Mouse (Mus musculus): Measurements from ENCODE around the gene Ube2j2. TPM values are rescaled to one million over a fixed set of nuclear protein-coding genes. Genes with fewer than 3 reads are reported as not detected.
A peak's percentile ranks its signal among the peaks of the same experiment; 100 is the strongest.

The Ube2j2 gene
- polyA plus RNA-seq, 1 experiment from 2014 or later, result 108 TPM

DNA sequence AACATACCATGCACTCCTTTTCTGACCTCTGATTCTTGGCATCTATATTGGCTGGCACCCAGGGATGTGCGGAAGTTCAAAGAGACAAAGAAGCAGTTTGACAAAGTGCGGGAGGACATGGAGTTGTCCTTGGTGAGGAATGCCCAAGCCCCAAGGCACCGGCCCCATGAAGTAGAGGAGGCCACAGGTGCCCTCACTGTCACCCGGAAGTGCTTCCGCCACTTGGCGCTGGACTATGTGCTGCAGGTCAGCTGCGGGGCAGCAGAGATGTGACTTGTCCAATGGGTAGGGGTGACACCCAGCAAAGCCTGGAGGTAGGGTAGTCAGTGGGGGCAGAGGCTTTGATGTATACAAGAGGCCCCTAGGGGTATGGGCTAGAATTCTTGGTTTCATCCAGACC is 44.3 kb upstream of the Ube2j2 start:
- Histone ChIP-seq H3K4me1 (replicated peaks; ENCODE audit: insufficient read depth, low read length) (peaks cover under 1% of the 10 kb centered on the region; the same call in 1 of the 2 replicates), H3K27ac (no peak overlapping the region), H3K9me3 (replicated peaks; ENCODE audit: low read length) (no peaks in the 10 kb centered on the region), H3K9ac (ENCODE audit: low read depth, low read length) (no peak overlapping the region), H3K4me2 (ENCODE audit: low read length) (no peak overlapping the region), H3K36me3 (ENCODE audit: insufficient read depth, low read length) (peaks cover 39% of the 10 kb centered on the region), H3K27me3 (ENCODE audit: insufficient read depth, low read length) (no peaks in the 10 kb centered on the region), H3K4me3 (replicated peaks; ENCODE audit: low read depth, low read length) (no peak overlapping the region)
- ATAC-seq (replicated peaks; ENCODE audit: low FRiP score, low read depth), result no peak
- 93% methylated on average over 7 of the region's 7 CpGs for WGBS
- TF ChIP-seq CTCF (IDR thresholded peaks at IDR 0.05; ENCODE audit: low read depth), result no peak
- DNase-seq (ENCODE audit: low spot score), result no peak

DNA sequence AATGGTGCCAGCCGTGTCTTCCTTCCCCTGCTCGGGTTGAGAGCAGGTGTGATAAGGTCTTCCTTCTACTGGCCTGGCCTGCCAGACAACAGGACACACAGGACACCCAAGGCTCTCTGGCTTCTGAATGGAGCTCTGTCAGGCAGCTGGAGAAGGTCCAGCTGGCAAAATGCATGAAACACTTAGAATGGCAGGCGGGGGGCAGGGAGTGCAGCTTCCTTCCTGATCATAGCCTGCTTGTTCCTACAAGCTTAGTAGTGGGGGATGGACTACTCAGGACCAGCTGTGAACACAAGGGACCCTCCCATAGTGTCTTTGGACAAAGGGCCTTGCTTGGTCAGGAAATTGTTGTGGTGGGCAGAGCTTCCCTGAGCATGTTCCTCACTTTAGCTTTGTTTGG is 42.4 kb upstream of the Ube2j2 start:
- Histone ChIP-seq H3K36me3 (ENCODE audit: insufficient read depth, low read length) (peaks cover 50% of the 10 kb centered on the region), H3K4me2 (ENCODE audit: low read length) (no peak overlapping the region)

DNA sequence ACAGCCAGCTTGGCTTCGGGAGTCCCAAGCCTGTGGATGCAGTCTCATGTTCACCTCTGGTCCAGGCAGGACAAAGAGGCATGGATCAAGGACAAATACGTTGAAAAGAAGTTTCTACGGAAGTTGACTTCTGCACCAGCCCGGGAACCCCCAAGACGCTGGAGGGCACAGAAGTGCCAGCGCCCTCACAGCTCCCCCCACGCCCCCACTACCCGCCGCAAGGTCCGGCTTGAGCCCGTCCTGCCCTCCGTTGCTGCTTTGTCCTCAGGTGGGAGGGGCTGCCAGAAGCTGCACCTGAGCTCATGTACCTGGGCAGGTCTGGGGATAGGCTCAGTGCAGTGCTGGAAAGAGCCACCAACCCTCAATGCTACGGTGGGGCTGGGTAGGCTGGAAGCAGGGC is 40.4 kb upstream of the Ube2j2 start:
- WGBS, result 96% methylated on average over 13 of the region's 13 CpGs
- Histone ChIP-seq H3K9ac (ENCODE audit: low read depth, low read length) (no peak overlapping the region), H3K27ac (no peak overlapping the region), H3K9me3 (replicated peaks; ENCODE audit: low read length) (no peaks in the 10 kb centered on the region), H3K4me2 (ENCODE audit: low read length) (no peak overlapping the region), H3K27me3 (ENCODE audit: insufficient read depth, low read length) (no peaks in the 10 kb centered on the region), H3K4me3 (replicated peaks; ENCODE audit: low read depth, low read length) (no peak overlapping the region), H3K4me1 (replicated peaks; ENCODE audit: insufficient read depth, low read length) (no peaks in the 10 kb centered on the region), H3K36me3 (ENCODE audit: insufficient read depth, low read length) (peaks cover 51% of the 10 kb centered on the region)
- no peak for TF ChIP-seq CTCF (IDR thresholded peaks at IDR 0.05; ENCODE audit: low read depth)
- ATAC-seq (replicated peaks; ENCODE audit: low FRiP score, low read depth) (no peak), DNase-seq (ENCODE audit: low spot score) (no peak)

More for the DNA sequence above, 42.4 kb upstream of the Ube2j2 start:
- ATAC-seq (replicated peaks; ENCODE audit: low FRiP score, low read depth) (no peak), DNase-seq (ENCODE audit: low spot score) (peak; percentile 25)
- H3K4me3 ChIP-seq (replicated peaks; ENCODE audit: low read depth, low read length), result no peak overlapping the region
- no peak for TF ChIP-seq CTCF (IDR thresholded peaks at IDR 0.05; ENCODE audit: low read depth)
- H3K27me3 ChIP-seq (ENCODE audit: insufficient read depth, low read length), result no peaks in the 10 kb centered on the region
- no peaks in the 10 kb centered on the region for H3K4me1 ChIP-seq (replicated peaks; ENCODE audit: insufficient read depth, low read length)
- no peak overlapping the region for H3K9ac ChIP-seq (ENCODE audit: low read depth, low read length)
- 63% methylated on average over 3 of the region's 3 CpGs for whole genome bisulfite sequencing
- H3K9me3 ChIP-seq (replicated peaks; ENCODE audit: low read length), result no peaks in the 10 kb centered on the region
- H3K27ac ChIP-seq, result no peak overlapping the region

GRCm38 (mm10) chr4:155904318-155905102 is 39.1 kb upstream of the Ube2j2 start:
- no peak overlapping the region for H3K27ac ChIP-seq
- no peak for DNase-seq (ENCODE audit: low spot score)
- no peak overlapping the region for H3K9ac ChIP-seq (ENCODE audit: low read depth, low read length)
- H3K4me3 ChIP-seq (replicated peaks; ENCODE audit: low read depth, low read length), result no peak overlapping the region
- H3K36me3 ChIP-seq (ENCODE audit: insufficient read depth, low read length), result peaks cover 51% of the 10 kb centered on the region
- ATAC-seq (replicated peaks; ENCODE audit: low FRiP score, low read depth), result no peak
- peak; percentile 35; the same call in 1 of the 2 replicates for TF ChIP-seq CTCF (IDR thresholded peaks at IDR 0.05; ENCODE audit: low read depth)
- H3K4me1 ChIP-seq (replicated peaks; ENCODE audit: insufficient read depth, low read length), result no peaks in the 10 kb centered on the region
- no peaks in the 10 kb centered on the region for H3K27me3 ChIP-seq (ENCODE audit: insufficient read depth, low read length)
- 89% methylated on average over 13 of the region's 13 CpGs for WGBS
- no peaks in the 10 kb centered on the region for H3K9me3 ChIP-seq (replicated peaks; ENCODE audit: low read length)
- no peak overlapping the region for H3K4me2 ChIP-seq (ENCODE audit: low read length)

GRCm38 (mm10) chr4:155905634-155906033 is 38.0 kb upstream of the Ube2j2 start:
- ATAC-seq (replicated peaks; ENCODE audit: low FRiP score, low read depth), result no peak
- no peaks in the 10 kb centered on the region for H3K27me3 ChIP-seq (ENCODE audit: insufficient read depth, low read length)
- peaks cover 41% of the 10 kb centered on the region for H3K36me3 ChIP-seq (ENCODE audit: insufficient read depth, low read length)
- H3K4me3 ChIP-seq (replicated peaks; ENCODE audit: low read depth, low read length), result no peak overlapping the region
- H3K4me2 ChIP-seq (ENCODE audit: low read length), result no peak overlapping the region
- no peak overlapping the region for H3K9ac ChIP-seq (ENCODE audit: low read depth, low read length)
- no peak for TF ChIP-seq CTCF (IDR thresholded peaks at IDR 0.05; ENCODE audit: low read depth)
- no peaks in the 10 kb centered on the region for H3K4me1 ChIP-seq (replicated peaks; ENCODE audit: insufficient read depth, low read length)
- DNase-seq (ENCODE audit: low spot score), result no peak
- H3K27ac ChIP-seq, result no peak overlapping the region
- WGBS, result 90% methylated on average over 13 of the region's 13 CpGs
- H3K9me3 ChIP-seq (replicated peaks; ENCODE audit: low read length), result no peaks in the 10 kb centered on the region

DNA sequence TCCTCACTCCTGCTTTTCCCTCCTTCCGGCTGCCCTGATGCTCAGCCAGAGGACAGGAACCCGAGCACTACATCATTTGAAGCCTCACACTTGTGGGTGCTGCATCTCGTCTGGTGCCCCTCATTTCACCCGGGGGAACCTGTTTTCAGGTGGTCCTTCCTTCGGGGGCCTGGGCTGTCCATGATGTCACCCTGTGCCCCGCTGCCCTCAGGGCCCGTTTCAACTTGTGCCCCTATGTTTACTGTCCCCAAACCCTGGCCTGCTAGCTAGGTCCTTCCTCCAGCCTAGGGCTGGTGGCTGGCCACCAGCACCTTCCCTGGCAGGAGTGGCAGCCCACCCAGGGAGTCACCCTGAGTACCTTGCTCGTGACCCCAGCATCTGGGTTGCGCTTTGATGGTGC is 37.5 kb upstream of the Ube2j2 start:
- no peaks in the 10 kb centered on the region for H3K4me1 ChIP-seq (replicated peaks; ENCODE audit: insufficient read depth, low read length)
- H3K4me2 ChIP-seq (ENCODE audit: low read length), result no peak overlapping the region
- H3K9ac ChIP-seq (ENCODE audit: low read depth, low read length), result no peak overlapping the region
- ATAC-seq (replicated peaks; ENCODE audit: low FRiP score, low read depth) (no peak), DNase-seq (ENCODE audit: low spot score) (no peak)
- TF ChIP-seq CTCF (IDR thresholded peaks at IDR 0.05; ENCODE audit: low read depth), result no peak
- H3K4me3 ChIP-seq (replicated peaks; ENCODE audit: low read depth, low read length), result no peak overlapping the region
- H3K27ac ChIP-seq, result no peak overlapping the region
- WGBS, result 81% methylated on average over 9 of the region's 9 CpGs
- H3K9me3 ChIP-seq (replicated peaks; ENCODE audit: low read length), result no peaks in the 10 kb centered on the region
- H3K36me3 ChIP-seq (ENCODE audit: insufficient read depth, low read length), result peaks cover 36% of the 10 kb centered on the region
- H3K27me3 ChIP-seq (ENCODE audit: insufficient read depth, low read length), result no peaks in the 10 kb centered on the region

All from kidney, postnatal 0 days (tissue).